Mouse (Mus musculus) gastrocnemius, postnatal 10 days (tissue): Measurements from ENCODE around the gene Pacrg. TPM values are rescaled to one million over a fixed set of nuclear protein-coding genes. Genes with fewer than 3 reads are reported as not detected.

Source experiments
- DNase-seq: peaks from one replicate; pipeline ENCODE4 v3.0.0; 2021; ENCODE audit warnings: mixed read lengths
- total RNA-seq, 2 experiments: library from RNA; stranded (reverse); gene quantifications; 2 replicates each; pipeline ENCODE4 v1.2.3; 2021

Gene Pacrg
- total RNA-seq, 2 experiments from 2014 or later, result 1.9 to 2.1 TPM

DNA sequence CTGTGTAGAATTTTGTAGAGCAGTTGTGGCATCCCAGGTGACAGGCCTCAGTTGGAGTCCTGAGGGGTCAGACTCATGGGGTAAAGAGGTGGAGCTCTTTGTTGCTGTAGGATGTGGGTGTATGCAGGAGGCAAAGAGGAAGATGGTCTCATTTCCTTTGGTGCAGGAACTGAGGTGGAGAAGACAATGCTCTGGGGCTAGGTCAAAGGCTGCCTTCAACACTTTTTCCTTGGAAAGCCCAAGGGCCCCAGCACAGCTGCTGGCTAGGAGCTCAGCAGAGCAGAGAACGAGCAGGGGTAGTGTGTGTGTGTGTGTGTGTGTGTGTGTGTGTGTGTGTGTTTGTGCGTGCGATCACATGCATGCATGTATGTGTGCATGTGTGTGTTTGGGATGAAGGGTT is 387.3 kb downstream of the Pacrg start:
- no peak for DNase-seq

DNA sequence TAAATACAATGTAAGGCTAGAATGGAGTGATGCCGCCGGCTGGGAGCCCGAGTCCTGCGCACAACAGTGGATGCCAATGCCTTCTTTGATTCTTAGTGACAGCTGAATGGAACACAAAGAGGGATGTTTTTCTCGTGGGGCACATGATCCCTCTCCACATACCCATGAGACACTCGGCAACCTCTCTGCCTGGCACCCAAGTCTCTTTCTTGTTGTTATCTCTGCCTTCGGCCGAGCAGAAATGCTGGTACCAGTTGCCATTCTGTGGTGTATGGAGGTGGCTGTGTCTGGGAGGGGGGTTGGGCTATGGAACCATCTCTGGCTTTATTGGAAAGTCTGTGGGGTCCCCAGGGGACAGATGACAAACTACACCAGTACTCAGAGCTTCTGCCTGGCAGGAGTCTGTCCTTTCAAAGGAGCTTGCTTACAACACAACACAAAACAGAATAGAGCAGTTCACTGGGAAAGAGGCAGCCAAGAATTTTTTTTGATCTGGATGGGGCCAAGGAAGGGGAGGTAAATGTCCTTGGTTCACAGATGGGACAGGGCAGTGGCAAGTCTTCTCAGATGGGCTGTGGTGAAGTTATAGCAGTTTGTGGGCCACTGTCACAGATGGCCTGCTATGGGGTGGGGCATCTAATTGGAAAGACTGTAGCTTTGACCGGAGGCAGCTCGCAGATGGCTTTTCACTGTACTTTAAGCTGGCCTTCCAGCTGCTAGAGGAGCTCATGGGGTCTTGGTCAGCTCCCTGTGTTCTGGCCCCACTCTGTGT is 388.6 kb downstream of the Pacrg start:
- DNase-seq, result no peak

DNA sequence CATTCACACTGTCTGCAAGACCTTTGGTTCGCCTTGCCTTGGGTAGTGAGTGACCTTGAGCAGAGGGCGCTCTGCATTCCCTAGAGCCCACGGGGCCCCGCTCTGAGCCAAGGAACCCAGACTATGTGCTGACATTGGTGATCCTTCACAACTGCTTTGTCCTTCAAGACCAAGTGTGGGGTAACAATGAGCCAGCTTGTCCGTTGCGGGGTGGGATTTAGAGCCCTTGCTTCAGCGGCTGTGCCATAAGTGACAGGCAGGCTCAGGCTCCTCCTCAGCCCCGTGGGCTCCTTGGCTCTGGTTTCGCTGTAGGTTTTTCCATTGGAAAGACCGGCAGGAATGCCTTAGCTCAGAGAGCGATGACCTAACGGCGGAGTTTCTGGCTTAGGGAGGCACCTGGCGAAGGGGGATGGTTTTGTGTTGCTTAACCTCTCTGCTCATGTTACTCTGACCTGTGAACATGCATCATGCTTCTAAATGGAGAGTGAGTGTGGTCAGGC is 390.3 kb downstream of the Pacrg start:
- peak; percentile 29 for DNase-seq

DNA sequence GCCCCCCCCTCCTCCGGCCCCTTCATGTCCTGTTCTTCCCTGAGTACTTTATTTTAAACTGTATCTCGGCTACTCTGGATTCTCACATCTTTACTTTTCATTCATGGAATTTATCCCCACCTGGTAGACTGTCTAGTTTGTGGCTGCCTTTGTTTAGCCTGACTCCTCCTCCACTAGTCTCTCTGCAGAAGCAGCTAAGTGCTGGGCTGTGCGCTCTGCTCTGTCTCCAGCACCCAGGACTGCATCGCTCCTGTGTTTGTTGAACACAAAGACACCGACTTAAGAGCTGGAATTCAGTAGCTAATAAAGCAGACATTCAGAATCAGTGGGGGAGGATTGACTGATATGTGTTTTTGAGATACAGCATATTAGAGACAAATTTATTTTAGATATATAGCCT is 391.7 kb downstream of the Pacrg start:
- no peak for DNase-seq

DNA sequence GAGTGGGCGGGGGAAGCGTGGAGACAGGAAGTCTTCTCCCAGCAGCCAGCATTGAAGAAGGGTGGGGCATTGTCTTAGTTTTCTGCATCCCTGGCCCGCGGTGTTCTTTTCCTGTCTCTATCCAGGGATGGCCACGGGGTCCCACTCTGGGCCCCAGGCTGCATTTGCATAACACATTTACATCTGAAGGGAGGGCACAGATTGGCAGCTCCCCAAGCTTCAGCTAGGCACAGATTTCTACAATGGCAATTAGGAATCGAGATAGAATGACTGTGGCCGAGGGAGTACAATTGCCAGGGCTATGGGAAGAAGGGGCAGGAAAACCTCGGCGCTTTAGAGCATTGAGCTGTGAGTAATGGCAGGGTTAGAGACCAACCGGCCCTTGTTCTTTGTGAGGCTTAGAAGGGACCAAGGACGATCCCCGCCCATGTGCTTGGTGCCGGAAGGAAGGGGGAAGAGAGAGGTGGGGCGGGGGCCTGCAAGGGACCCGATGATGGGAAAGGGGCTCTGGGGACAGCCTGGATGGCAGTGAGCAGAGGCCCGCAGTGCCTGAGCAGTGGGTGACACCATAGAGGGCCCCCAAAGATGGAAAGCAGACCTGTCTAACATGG is 398.5 kb downstream of the Pacrg start:
- DNase-seq, result no peak

DNA sequence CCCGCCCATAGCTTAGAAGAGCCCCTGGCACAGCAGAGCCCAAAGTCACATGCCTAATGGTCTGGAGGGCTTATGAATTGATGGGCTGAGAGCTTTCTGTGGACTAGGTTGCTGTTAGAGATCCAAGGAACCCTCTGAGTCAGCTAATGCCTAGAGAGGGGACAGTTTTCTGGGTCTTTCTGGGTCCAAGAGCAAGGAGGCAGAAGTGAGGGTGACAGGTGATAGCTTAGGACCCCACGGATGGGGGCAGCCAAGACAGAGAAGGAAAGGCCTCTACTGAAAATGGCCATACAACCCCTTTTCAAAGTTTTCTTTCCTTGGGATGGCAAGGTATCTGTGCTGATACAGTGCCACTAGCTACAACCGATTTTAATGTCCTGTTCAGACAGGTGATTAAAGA is 399.1 kb downstream of the Pacrg start:
- DNase-seq, result no peak

DNA sequence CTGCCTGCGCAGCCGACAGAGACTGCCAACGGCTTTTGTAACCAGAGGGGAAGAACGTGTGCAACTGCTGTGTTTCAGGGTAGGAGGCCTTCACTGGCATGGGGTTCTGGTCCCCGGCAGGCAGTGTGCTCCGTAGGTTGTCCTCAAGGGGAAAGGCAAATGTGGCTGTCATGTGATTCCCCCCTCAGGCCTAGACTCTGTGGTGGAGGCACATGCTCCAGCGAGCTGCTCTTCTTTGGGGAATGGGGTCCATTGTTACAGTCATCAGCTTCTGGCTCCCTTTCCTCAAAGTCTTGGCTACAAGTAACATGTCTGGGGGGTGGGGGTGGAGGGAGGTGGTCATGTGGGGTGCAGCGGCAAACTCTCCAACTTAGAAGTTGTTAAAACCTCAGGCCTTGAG is 400.3 kb downstream of the Pacrg start:
- no peak for DNase-seq

DNA sequence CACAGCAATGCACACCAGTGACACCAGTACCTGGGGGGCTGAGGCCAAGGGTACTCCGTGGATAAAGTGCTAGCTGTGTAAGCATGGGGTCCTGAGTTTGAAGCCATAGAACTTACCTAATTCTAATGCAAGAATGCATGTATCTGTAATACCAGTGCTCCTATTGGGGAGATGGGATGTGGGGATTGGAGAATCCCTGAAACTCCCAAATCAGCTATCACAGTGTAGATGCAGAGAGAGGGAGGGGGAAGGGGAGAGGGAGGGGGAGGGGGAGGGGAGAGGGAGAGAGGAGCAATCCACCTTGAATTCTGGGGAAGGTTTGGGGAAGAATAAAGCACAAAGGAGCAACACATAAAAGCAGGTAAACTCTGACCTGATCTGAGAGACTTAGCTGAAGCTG is 405.2 kb downstream of the Pacrg start:
- DNase-seq, result no peak

DNA sequence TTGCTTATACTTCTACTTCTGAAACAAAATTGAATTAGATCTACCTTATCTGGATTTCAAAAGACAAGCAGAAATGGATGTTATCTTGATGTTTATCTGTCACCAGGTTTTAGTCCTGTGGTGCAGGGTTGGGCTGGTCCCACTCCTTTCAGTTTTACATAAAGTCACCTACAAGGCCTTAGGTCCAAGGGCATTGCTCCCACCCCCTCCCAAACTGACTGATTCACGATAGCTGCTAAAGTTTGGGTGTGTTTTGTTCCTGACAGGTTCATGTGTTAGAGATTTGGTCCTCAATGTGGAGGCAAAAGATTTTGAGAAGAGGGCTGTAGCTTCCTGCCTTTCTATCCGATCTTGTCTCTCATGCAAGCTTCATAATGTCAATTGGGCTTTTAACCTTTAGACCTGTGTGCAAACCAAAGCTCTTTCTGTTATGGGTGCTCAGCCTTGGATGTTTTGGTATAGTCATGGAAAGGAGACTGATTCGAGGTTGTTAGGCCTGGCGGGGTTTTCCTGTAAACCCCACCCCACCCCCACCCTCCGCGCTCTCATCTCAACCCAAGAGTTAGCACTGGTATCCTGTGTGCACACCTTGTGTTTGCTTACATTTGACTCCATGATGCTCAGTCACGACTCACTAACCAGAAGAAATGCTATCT is 407.5 kb downstream of the Pacrg start:
- DNase-seq, result no peak

DNA sequence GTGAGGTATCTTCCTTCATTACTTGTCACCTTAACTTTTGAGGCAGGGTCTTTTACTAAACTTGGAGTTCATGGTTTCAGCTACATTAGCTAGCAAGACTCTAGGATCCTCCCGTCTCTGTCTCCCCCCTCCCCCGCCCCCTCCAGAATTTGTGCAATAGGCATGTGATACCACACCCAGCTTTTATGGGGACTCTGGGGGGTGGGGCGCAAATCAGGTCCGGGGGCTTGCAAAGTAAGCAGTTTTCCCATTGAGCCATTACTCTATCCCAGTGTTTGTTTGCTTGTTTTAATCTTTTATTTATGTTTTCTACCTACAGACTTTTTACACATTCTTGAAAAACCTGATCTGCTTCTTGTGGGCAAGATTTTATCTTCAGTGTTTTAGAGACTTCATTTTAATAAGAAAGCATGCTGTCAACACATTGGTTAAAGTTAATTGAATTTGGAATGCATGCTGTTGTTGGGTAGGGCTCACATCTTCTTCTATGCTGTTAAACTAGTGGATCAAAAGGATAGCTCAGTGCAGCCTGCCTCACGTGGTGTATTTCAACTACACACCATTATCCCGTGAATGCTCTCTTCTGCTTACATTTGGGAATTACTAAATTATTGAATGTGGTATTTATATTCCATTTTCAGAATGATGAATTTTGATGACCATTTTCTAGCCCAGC is 408.1 kb downstream of the Pacrg start:
- no peak for DNase-seq

DNA sequence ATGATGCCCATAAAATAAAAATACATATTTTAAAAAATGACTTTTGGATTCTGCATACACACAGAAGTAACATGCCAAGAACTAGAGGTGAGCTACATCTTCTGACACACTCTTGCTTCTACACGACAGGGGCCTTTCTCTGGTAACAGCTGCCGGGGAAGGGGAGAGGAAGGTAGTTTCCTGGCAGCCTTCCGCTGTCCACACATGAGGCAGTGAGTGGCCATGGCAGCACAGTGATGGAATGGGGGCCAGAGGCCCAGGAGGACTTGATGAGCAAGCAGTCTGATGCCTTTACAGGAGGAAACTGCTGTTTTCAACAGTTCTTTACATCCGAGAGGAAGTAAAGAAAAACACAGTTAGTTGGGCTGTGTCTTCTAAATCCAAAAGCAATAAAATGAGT is 409.3 kb downstream of the Pacrg start:
- no peak for DNase-seq

DNA sequence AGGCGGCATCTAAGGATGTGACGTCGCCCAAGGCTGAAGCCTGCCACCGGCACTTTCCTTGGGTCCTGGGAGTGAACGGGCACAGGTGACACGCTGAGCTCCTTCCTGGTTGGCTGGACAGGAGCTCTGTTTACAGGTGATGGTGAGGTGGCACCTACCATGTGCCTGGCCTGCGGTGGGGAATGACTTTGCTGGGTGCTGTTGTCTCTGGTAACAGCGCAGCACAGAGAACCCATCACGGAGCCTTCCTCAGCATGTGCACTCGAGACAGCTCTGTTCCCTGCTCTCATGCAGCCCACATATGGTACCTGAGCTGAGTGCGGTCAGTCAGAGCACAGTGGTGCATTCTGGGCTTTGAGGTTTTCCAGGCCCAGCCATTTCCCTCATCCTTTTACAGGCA is 410.7 kb downstream of the Pacrg start:
- no peak for DNase-seq

DNA sequence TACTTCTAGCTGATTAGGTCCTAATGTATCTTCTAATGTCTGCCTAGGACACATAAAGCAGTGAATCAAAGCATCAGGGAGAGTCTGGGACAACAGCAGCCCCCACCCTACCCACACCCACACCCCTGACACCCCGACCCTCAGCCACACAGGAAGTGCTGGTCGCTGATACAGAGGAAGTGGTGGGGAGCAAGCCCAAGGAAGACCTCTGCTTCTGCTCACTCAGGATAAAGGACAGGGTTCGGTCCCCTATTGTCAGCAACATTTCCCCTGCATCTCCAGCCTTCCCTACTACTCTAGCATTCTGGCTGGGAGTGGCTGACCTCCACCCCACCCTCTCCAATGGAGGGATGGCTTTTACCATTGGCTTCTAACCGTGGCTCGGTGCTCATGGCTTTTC is 414.8 kb downstream of the Pacrg start:
- no peak for DNase-seq

DNA sequence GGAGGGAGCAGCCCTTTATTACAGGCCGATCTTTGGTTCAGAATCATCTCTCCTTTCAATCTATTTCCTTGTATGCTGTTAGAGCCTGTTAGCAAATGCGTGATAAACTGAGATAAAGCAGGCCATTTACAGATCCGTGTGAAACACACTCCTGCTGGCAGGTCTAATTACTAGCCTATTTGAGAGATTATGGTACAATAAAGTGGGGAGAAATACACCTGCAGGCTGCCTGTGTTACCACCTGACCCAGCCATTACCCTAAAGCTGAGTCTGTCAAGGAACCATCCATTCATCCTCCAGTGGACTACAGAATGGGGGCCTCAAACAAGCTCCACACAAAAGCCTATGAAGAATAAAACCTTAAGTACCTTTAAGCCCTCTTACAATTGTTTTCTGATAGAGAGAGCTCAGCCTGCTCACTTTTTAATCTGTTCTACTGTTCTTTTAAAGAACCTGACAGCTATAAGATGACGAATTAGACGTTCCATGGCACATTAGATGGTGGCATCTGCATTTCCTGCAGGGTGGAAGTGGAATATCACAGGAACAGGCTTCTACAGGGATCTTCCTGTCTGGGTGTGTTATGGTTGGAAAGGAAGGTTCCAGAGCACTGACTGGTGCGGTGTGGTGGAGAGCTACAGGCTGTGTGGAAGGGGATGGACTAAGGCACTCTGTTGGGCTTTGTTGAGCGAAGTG is 422.4 kb downstream of the Pacrg start:
- DNase-seq, result no peak

DNA sequence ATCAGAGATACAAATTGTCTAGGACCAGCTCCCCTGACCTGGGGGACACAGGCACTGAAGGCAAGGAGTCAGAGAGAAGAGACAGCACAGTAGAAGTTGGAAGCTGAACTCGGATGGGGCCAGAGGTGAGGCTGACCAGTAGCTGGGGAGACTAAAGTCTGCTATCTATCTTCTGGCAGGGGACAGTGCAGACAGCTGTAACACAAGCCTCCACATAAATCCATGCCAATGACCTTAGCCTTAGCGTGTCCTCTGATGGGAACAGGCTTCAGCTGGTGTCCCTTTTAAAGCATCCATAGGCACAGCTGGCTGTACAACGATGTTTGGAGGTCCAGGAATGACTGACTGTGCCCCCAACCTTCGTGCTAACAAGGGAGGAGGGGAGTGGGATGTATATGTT is 423.1 kb downstream of the Pacrg start:
- no peak for DNase-seq

DNA sequence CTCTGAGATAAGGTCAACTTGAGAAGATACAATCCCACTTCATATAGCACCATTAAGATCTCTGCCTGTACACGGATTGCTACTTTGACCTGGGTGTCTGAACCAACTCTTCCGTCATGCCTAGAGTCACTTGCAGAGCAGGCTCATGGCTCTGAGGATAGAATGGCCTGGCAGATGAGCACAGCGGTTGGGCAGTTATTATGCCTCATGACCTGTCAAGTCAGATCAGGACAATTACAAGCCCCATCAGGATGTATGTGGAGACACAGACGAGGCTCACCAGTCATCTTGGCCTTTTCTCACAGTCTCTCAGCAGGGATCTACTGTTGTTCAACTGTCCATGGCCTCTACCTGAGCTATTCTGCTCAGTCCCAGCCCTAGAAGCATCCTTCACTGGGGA is 424.0 kb downstream of the Pacrg start:
- no peak for DNase-seq

DNA sequence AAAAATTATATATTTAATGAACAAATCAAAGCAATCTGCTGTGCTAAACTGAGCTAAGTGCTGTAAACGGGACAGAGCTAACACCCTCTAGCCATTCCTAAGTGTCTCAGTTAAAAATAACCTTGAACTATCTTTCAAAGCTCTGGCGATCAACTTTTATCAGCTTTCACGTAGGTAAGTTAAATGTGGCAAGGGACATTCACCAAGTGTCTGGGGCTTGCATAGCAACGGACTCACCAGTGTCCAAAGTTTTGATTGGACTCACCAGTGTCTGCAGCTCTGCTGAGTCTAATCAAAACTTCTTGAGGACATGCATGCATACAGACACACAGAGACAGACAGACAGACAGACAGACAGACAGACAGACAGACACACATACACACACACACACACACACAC is 425.7 kb downstream of the Pacrg start:
- no peak for DNase-seq

DNA sequence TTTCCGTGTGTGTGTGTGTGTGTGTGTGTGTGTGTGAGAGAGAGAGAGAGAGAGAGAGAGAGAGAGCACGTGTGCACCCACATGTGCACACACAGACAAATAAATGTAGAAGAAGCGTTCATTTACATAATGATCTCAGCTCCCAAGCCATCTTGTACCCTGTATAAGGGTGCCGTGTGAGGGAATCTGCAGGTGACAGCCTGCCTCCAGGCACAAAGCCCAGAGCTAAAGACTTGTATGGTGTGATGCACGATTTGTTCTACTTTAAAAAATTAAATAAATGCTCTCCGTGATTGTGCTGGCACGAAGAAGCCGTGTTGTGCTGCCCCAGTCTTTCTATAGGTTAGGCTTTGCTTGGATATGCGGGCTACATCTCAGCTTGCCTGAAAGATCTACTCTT is 426.2 kb downstream of the Pacrg start:
- no peak for DNase-seq

DNA sequence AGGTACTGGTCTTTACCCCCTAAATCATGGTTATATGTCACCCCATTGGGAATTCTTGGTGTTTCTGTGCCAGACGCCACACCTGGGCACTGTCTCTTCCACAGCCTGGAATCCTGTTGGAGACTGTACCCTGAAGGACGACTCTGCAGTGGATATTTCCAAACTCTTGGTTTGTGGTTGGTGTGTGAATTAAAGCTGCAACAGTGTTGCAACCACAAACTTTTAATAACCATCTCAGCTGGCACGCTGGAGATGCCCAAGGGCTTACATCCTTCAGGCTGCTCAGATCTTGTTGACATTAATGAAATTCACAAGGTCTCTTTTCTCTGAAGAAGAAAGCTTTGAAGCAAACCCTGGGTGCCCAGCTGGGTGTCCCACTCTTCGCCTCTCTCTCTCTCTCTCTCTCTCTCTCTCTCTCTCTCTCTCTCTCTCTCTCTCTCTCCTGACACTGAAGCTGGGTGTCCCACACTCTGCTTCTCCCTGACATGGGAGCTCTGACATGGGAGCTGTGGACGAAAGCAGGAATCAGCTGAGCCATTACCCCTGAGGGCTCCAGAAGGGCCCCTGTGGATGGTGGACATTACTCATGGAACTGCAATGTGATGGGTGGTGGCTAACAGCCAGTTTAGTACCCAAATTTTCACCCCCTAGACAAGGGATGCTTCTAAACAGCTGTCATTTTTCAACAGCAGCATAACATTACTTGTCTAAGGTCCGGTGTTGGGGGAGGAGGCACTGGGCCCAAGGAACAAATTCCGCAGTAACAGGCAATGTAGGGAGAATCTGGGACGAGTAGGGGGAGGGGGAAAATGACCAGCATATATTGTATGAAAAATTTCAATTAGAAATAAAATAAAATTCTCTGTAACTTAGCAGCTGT is 429.3 kb downstream of the Pacrg start:
- DNase-seq, result no peak

DNA sequence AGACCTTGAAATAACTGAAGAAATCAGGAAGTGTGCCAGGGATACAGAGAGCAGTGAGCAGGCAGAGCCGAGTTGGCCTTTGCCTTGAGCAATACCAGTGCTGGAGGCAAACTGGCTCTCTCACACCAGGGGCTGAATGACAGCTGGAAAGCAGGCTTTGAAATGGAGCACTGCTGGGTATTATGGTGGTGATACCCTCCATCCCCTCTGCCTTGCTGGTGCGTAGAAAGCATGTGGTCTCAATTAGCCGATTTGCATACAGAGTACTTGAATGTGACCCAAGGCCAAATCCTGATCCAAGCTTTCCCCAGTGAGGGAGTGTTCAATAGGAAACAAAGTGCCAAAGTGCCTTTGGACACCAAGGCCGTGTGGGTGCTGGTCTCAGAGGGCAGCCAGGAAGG is 431.4 kb downstream of the Pacrg start:
- no peak for DNase-seq

DNA sequence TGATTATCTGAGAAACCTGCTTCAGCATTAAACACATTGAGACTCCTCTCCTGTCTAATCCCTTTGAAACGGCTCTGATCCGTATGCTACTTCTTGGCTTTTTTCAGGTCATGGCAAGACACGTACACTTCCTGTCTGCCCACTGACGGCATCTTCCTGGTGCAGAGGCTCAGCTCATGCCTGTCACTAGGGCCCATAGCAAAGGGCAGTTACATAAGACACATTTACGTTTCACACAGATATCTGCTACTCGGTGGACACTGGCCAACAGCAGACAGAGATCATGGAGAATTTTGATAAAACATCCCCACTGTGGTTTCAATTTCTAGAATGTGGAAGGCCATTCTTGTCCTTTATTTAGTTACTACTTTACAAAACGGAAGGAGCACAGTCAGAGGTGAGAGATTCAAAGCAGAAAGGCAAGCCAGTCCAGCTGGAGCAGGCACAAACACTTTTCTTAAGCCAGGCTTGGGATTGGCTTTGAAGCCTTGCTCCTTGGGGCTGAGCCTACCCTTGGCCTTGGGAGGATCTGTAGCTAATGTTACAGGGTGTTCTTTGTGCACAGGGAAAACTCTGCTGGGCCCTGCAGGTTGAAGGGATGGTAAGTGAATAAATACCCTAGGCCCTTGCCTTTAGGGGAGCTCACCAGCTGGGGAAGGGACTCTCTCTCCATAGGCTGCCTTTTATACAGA is 432.9 kb downstream of the Pacrg start:
- DNase-seq, result no peak
